Mouse (Mus musculus) stomach, embryonic 16.5 days (tissue): ENCODE results near the gene Zfp688. TPM values are rescaled to one million over a fixed set of nuclear protein-coding genes. Genes with fewer than 3 reads are reported as not detected.
"Not testable (repeated sequence)": the region's sequence is repeated elsewhere in the genome, so short reads cannot be mapped to it uniquely, and the experiment has no call there.

ENCODE experiments used
- ATAC-seq: fragments of 200-750 bp; cut with Nextera tagmentation; 2 replicates; pipeline ENCODE4 v1.8.0; 2017; ENCODE audit warnings: moderate number of reproducible peaks, moderate TSS enrichment; ENCODE audit not compliant: insufficient read depth, low FRiP score
- H3K27ac ChIP-seq: fragments of 300-500 bp; sonication (generic); 2 replicates; pipeline ENCODE4 v1.5.1; 2014; ENCODE audit warnings: low read length
- H3K27me3 ChIP-seq: fragments of 300-500 bp; sonication (generic); 2 replicates; pipeline ENCODE4 v1.6.1; 2014; ENCODE audit warnings: low read length, control low read depth, mixed read lengths; ENCODE audit not compliant: control insufficient read depth, insufficient read depth
- H3K36me3 ChIP-seq: fragments of 300-500 bp; sonication (generic); 2 replicates; pipeline ENCODE4 v1.6.1; 2014; ENCODE audit warnings: low read length; ENCODE audit not compliant: control insufficient read depth, insufficient read depth
- H3K4me1 ChIP-seq: fragments of 300-500 bp; sonication (generic); 2 replicates; pipeline ENCODE4 v1.6.1; 2014; ENCODE audit warnings: low read length, control low read depth, mixed read lengths; ENCODE audit not compliant: control insufficient read depth, insufficient read depth
- H3K4me2 ChIP-seq: fragments of 300-500 bp; sonication (generic); 2 replicates; pipeline ENCODE4 v1.6.1; 2014; ENCODE audit warnings: low read depth, low read length, mixed read lengths
- H3K4me3 ChIP-seq: fragments of 300-500 bp; sonication (generic); replicated peaks from 2 replicates; pipeline ENCODE4 v1.5.1; 2014; ENCODE audit warnings: mild to moderate bottlenecking, low read length
- H3K9ac ChIP-seq: fragments of 300-500 bp; sonication (generic); 2 replicates; pipeline ENCODE4 v1.6.1; 2014; ENCODE audit warnings: low read length
- H3K9me3 ChIP-seq: fragments of 300-500 bp; sonication (generic); replicated peaks from 2 replicates; pipeline ENCODE4 v1.6.1; 2016; ENCODE audit warnings: low read length, control low read depth; ENCODE audit not compliant: control insufficient read depth
- WGBS: fragments of 180-500 bp; shearing (Covaris S2); extraction: QIAGEN DNeasy Blood & Tissue Kit; methylation state at CpG from one replicate; pipeline ENCODE4 v1.1.7; 2014; 5-methylcytosine and 5-hydroxymethylcytosine counted together
- polyA plus RNA-seq: library from polyadenylated mRNA; unstranded; fragments of >200 nt; fragmentation: Nextera tagmentation; extraction: Ambion mirVana; gene quantifications from 2 replicates; pipeline ENCODE4 v1.2.1, GENCODE M21; 2015

Zfp688 gene
- polyA plus RNA-seq, 1 experiment from 2014 or later, result 21.5 TPM

DNA sequence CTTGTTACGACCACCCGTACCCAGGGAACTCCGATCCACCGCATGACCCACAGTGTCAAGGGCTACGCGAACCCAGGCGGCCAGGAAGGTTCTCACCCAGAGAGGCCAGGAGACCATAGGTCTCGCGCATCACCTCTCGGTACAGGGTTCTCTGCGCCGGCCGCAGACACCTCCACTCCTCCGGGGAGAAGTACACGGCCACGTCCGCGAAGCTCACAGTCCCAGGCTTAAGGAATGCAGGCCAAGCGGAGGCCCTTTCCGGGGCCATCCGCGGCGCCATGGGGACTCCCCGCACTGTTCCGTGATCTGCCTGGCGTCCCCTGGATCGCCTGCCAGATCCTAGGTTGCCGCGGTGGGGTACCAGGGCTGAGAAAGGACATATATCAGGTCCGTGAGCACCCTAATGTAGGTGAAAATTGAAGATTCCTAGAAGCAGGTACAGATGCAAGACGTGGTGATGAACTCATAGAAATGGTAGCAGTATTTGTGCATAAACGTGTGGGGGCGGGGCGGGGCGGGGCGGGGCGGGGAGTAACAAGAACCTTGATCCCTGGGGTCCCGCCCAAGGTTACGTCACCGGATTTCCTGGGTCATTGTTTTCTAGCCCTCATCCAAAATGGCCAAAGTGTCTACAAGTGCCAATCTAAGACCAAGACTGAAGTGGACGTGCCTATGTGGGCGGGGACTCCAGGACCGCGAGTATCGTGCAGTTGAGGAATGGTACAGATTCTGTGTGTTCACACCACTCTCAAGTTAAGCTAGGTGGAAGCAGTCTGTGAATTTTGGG lies 28.5 kb downstream of the Zfp688 start, which contains the start of gene E430018J23Rik:
TSS of gene E430018J23Rik (minus strand) at position 473 of the 787 bp plus-strand sequence.
- Histone ChIP-seq H3K9me3 (no peaks in the 10 kb centered on the region), H3K27me3 (no peaks in the 10 kb centered on the region), H3K27ac (peak within 1 kb of the TSS; percentile 85), H3K4me2 (peak within 1 kb of the TSS; percentile 72), H3K4me3 (peak within 1 kb of the TSS; percentile 66), H3K36me3 (peaks cover 5% of the 10 kb centered on the region; the same call in 1 of the 2 replicates), H3K9ac (peak within 1 kb of the TSS; percentile 88), H3K4me1 (peaks cover 10% of the 10 kb centered on the region)
- WGBS, result under 1% methylated on average over 45 of the region's 45 CpGs
- ATAC-seq, result peak; percentile 97

DNA sequence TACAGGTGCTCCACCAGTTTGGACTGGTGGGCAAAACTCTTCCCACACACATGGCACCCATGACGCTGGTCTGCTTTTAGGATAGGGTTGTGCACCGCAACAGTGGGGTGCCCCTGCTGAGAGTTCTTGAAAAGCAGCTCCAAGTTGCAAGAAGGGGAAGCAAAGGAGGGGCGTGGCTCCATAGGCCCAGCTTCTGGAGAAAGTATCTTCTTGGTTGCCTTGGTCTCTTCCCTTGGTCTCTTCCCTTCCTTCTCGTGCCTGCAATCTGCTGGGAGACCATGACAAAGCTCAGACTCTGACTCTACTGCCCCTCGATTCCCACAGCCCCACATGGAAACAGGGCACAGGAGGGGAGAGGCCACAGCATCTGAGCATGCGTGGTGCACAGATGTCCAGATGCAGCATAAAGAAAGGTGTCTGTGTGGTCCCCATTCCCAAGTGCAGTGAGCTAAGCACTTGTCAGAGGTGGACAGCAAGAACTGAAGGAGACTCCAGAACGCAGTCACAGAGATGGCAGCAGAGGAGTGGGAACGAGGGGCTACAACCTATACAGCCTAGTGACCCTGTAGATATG lies 29.5 kb downstream of the Zfp688 start:
- H3K4me2 ChIP-seq, result peak overlapping the region; percentile 72
- 81% methylated on average over 8 of the region's 8 CpGs for WGBS
- H3K9ac ChIP-seq, result peak overlapping the region; percentile 88
- H3K27me3 ChIP-seq, result no peaks in the 10 kb centered on the region
- peaks cover 5% of the 10 kb centered on the region; the same call in 1 of the 2 replicates for H3K36me3 ChIP-seq
- H3K9me3 ChIP-seq, result no peaks in the 10 kb centered on the region
- ATAC-seq, result no peak
- peaks cover 10% of the 10 kb centered on the region for H3K4me1 ChIP-seq
- H3K27ac ChIP-seq, result no peak overlapping the region
- H3K4me3 ChIP-seq, result peak overlapping the region; percentile 66

DNA sequence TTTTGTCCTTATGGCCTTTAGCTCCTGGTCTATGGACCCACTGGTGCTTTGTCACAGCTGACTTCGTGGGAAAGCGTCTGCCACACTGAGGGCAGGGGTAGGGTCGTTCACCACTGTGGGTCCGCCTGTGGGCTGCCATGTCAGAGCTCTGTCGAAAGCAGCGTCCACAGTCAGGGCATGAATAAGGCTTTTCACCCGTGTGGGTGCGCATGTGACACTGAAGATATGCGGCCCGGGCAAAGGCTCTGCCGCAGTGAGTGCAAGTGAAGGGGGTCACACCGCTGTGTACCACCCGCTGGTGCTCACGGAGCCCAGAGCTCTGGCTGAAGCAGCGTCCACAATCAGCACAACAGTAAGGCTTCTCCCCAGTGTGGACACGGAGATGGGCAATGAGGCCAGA lies 30.3 kb downstream of the Zfp688 start:
- H3K4me1 ChIP-seq, result peaks cover 10% of the 10 kb centered on the region
- WGBS, result 95% methylated on average over 16 of the region's 16 CpGs
- H3K9ac ChIP-seq, result no peak overlapping the region
- H3K9me3 ChIP-seq, result no peaks in the 10 kb centered on the region
- H3K27me3 ChIP-seq, result no peaks in the 10 kb centered on the region
- no peak overlapping the region for H3K4me2 ChIP-seq
- no peak overlapping the region for H3K27ac ChIP-seq
- H3K4me3 ChIP-seq, result no peak overlapping the region
- H3K36me3 ChIP-seq, result peaks cover 5% of the 10 kb centered on the region; the same call in 1 of the 2 replicates
- no peak for ATAC-seq

DNA sequence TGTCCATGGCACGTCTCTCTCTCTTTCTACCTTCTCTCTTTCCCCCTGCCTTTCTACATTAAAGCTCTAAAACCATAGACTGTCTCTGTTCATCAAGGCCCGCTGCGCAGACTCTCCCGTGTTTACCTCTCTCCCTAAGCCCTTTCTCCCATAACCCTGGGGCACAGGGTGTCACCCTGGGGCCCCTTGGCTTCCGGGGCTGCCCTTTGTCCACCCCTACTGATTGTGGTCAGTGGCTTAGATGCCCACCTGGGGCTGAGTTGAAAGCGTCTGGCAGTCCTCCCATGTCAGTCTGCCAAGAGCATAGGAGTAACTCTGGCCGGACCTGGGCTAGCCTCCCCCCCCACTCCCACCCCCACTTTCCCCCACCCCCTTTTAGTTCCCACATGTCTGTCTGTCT lies 31.6 kb downstream of the Zfp688 start:
- Histone ChIP-seq H3K4me1 (peaks cover 10% of the 10 kb centered on the region), H3K36me3 (peaks cover 5% of the 10 kb centered on the region; the same call in 1 of the 2 replicates), H3K9ac (no peak overlapping the region), H3K4me2 (no peak overlapping the region), H3K9me3 (no peaks in the 10 kb centered on the region), H3K27ac (no peak overlapping the region), H3K4me3 (no peak overlapping the region), H3K27me3 (no peaks in the 10 kb centered on the region)
- 79% methylated on average over 7 of the region's 7 CpGs for WGBS
- no peak for ATAC-seq

DNA sequence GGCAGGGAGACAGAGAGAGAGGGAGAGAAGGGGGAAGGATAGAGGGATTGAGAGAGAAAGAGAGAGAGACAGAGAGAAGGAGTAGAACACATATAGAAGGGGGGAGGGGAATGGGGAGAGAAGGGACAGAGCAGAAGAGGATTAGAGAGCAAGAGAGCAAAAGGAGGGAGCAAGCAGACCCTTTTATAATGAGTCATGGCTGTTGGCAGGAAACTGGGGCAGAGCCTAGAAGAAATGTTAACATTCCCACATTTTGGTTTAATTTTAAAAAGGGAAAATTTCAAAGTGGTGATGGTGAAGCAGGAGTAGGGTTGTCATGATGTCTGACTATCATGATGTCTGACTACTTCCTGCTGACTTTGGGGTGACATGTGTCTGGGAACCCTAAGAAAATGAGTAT lies 33.7 kb downstream of the Zfp688 start:
- H3K9ac ChIP-seq, H3K4me3 ChIP-seq, H3K27me3 ChIP-seq, H3K4me2 ChIP-seq, H3K27ac ChIP-seq, H3K9me3 ChIP-seq, H3K4me1 ChIP-seq, ATAC-seq: not testable (repeated sequence)
- peaks cover 13% of the 10 kb centered on the region for H3K36me3 ChIP-seq

DNA sequence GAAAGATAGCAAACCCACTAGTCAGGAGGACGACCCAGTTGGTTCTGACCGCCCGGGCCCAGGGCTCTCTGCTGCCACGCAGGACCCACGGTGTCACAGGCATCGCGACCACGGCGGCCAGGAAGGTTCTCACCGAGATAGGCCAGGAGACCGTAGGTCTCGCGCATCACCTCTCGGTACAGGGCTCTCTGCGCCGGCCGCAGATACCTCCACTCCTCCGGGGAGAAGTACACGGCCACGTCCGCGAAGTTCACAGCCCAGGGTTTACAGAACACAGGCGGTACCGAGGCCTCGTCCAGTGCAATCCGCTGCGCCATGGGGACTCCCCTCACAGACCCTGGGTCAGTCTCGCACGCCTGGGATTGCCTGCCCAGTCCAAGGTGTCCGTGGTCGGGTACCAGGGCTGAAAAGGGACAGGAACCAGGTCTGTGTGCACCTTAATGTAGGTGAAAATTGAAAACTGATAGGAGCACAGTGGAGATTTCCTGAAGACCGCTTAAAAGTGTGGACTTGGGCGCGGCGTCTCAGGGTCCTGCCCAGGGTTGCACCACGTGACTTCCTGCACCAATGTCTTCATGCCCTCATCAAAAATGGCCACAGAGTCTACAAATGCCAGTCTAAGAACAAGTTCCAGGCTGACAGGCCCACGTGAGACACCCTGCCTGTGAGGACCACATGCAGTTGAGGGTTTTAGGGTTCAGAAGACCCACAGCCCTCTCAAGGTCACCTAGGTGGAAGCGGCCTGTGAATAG lies 35.1 kb downstream of the Zfp688 start, which contains the start of gene 9130019O22Rik:
TSS of gene 9130019O22Rik (minus strand) at position 526 of the 752 bp plus-strand sequence.
- ATAC-seq, result peak; percentile 93
- 0 out of 2 replicates have a peak, but pooled peaks cover 2% of the 10 kb centered on the region for H3K9me3 ChIP-seq
- H3K4me2 ChIP-seq, result peak within 1 kb of the TSS; percentile 65
- peak within 1 kb of the TSS; percentile 68 for H3K4me3 ChIP-seq
- no peaks in the 10 kb centered on the region for H3K27me3 ChIP-seq
- peak within 1 kb of the TSS; percentile 85 for H3K9ac ChIP-seq
- no peaks in the 10 kb centered on the region for H3K4me1 ChIP-seq
- 5% methylated on average over 38 of the region's 38 CpGs for WGBS
- peaks cover 12% of the 10 kb centered on the region for H3K36me3 ChIP-seq
- H3K27ac ChIP-seq, result peak within 1 kb of the TSS; percentile 62; the same call in 1 of the 2 replicates

DNA sequence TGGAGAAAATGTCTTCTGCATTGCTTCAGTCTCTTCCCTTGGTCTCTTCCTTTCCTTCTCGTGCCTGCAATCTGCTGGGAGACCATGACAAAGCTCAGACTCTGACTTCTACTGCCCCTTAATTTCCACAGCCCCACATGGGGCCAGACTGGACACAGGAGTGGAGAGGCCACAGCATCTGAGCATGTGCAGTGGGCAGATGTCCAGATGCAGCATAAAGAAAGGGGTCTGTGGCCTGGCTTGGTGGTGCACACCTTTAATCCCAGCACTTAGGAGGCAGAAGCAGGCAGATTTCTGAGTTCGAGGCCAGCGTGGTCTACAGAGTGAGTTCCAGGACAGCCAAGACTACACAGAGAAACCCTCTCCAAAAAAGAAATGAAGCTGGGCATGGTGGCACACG lies 36.3 kb downstream of the Zfp688 start:
- H3K27me3 ChIP-seq, H3K4me3 ChIP-seq, H3K9me3 ChIP-seq, H3K36me3 ChIP-seq, H3K9ac ChIP-seq, H3K4me1 ChIP-seq, H3K27ac ChIP-seq, ATAC-seq, H3K4me2 ChIP-seq: not testable (repeated sequence)
- WGBS, result 94% methylated on average over 4 of the region's 4 CpGs

DNA sequence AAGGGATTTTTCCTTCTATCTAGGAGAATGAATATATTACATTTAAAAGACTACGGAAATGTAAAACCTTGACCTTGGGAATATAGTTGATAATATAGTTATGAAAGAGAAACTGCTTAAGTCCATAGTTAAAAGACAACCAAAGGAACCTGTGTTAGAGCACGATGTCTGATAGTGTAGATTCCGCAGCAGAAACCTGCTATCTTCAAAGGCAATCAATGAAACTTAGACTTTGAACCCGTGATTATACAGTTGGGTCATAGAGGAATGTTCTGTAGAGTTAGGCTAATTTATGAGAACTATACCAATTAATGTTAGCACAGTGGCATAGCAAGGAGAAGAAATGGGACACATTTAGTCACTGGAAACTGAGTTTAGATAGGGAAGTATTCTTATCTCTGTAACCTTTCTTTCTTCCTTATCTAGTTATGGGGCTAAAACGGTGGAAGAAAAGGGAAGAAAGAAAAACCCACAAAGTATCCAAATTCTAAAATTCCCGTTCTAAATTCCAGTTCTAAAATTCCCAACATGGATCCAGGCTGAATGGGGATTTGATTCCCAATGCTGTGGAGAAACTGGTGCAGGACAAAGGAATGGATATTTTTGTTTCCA lies 43.5 kb downstream of the Zfp688 start:
- H3K4me2 ChIP-seq, result no peak overlapping the region
- 58% methylated on average over 6 of the region's 6 CpGs for WGBS
- no peaks in the 10 kb centered on the region for H3K4me1 ChIP-seq
- no peak overlapping the region for H3K4me3 ChIP-seq
- no peak overlapping the region for H3K27ac ChIP-seq
- peaks cover 7% of the 10 kb centered on the region; the same call in 1 of the 2 replicates for H3K36me3 ChIP-seq
- no peak for ATAC-seq
- no peaks in the 10 kb centered on the region for H3K27me3 ChIP-seq
- no peak overlapping the region for H3K9ac ChIP-seq
- H3K9me3 ChIP-seq, result no peaks in the 10 kb centered on the region; the same call in 1 of the 2 replicates
